Mouse (Mus musculus): ENCODE data around the gene Acer1.

Gene Acer1

GRCm38 (mm10) chr17:56982013-56982412, at the start of gene Acer1:
Acer1 (minus strand) TSS chr17:56982126.
- DNase-seq (ENCODE audit: low spot score): no peak

- no peak for DNase-seq (ENCODE audit: low spot score)
Observed at GRCm38 (mm10) chr17:57030931-57031660, 49.2 kb upstream of the Acer1 start, which contains the start of gene Khsrp. Khsrp (minus strand) TSS chr17:57031522.

GRCm38 (mm10) chr17:57029691-57030090, 47.8 kb upstream of the Acer1 start:
- peak; percentile 62 for DNase-seq (ENCODE audit: low spot score)

- no peak for DNase-seq (ENCODE audit: low spot score)
Observed at GRCm38 (mm10) chr17:57027471-57027870, 45.5 kb upstream of the Acer1 start.

- DNase-seq (ENCODE audit: low spot score): no peak
Observed at GRCm38 (mm10) chr17:57020960-57021359, 39.0 kb upstream of the Acer1 start.

- no peak for DNase-seq (ENCODE audit: low spot score)
Observed at GRCm38 (mm10) chr17:57019693-57020092, 37.8 kb upstream of the Acer1 start.

- DNase-seq (ENCODE audit: low spot score): no peak
Observed at GRCm38 (mm10) chr17:57012245-57012795, 30.4 kb upstream of the Acer1 start.

- peak; percentile 100 for DNase-seq (ENCODE audit: low spot score)
Observed at GRCm38 (mm10) chr17:57011236-57012141, 29.6 kb upstream of the Acer1 start, which contains the start of the genes Gtf2f1 and Gm17949. Gtf2f1 (minus strand) TSS chr17:57011288. Gm17949 (plus strand) TSS chr17:57011469.

GRCm38 (mm10) chr17:57010911-57011235, 28.9 kb upstream of the Acer1 start:
- no peak for DNase-seq (ENCODE audit: low spot score)

- DNase-seq (ENCODE audit: low spot score): peak; percentile 45
Observed at GRCm38 (mm10) chr17:57007137-57007905, 25.4 kb upstream of the Acer1 start.

- DNase-seq (ENCODE audit: low spot score): no peak
Observed at GRCm38 (mm10) chr17:57003994-57004393, 22.1 kb upstream of the Acer1 start.

GRCm38 (mm10) chr17:57001228-57001627, 19.3 kb upstream of the Acer1 start:
- no peak for DNase-seq (ENCODE audit: low spot score)

- DNase-seq (ENCODE audit: low spot score): no peak
Observed at GRCm38 (mm10) chr17:56999968-57000609, 18.2 kb upstream of the Acer1 start, which contains the start of gene Pspn. Pspn (minus strand) TSS chr17:57000018.

- no peak for DNase-seq (ENCODE audit: low spot score)
Observed at GRCm38 (mm10) chr17:56999414-56999813, 17.5 kb upstream of the Acer1 start.

- DNase-seq (ENCODE audit: low spot score): peak; percentile 98
Observed at GRCm38 (mm10) chr17:56997029-56997667, 15.2 kb upstream of the Acer1 start, which contains the start of gene Alkbh7. Alkbh7 (plus strand) TSS chr17:56997339.

- no peak for DNase-seq (ENCODE audit: low spot score)
Observed at GRCm38 (mm10) chr17:56996506-56996905, 14.6 kb upstream of the Acer1 start.

- no peak for DNase-seq (ENCODE audit: low spot score)
Observed at GRCm38 (mm10) chr17:56995046-56995445, 13.1 kb upstream of the Acer1 start.

- no peak for DNase-seq (ENCODE audit: low spot score)
Observed at GRCm38 (mm10) chr17:56990966-56991365, 9.0 kb upstream of the Acer1 start.

GRCm38 (mm10) chr17:56990115-56990746, 8.3 kb upstream of the Acer1 start, which contains the start of gene Clpp:
Clpp (plus strand) TSS chr17:56990305.
- DNase-seq (ENCODE audit: low spot score): peak; percentile 98

- no peak for DNase-seq (ENCODE audit: low spot score)
Observed at GRCm38 (mm10) chr17:56989467-56990114, 7.7 kb upstream of the Acer1 start.
